Mouse (Mus musculus) heart, adult 2 months (tissue): ENCODE data around the gene Tubb2a.

ENCODE experiments used
- CTCF ChIP-seq: fragments of 200-600 bp; IDR thresholded peaks from 2 replicates; pipeline ENCODE4 v1.8.1; 2022; ENCODE audit warnings: antibody characterized with exemption, mild to moderate bottlenecking, moderate library complexity
- EP300 ChIP-seq: fragments of 200-500 bp; IDR thresholded peaks from 2 replicates; pipeline ENCODE4 v1.6.1; 2011; ENCODE audit warnings: low read depth, low read length, control low read depth; ENCODE audit not compliant: insufficient read depth
- POLR2A ChIP-seq: fragments of 200-500 bp; IDR thresholded peaks from 2 replicates; pipeline ENCODE4 v1.6.1; 2011; ENCODE audit warnings: mild to moderate bottlenecking, low read depth, low read length, control low read depth; ENCODE audit not compliant: insufficient read depth

DNA sequence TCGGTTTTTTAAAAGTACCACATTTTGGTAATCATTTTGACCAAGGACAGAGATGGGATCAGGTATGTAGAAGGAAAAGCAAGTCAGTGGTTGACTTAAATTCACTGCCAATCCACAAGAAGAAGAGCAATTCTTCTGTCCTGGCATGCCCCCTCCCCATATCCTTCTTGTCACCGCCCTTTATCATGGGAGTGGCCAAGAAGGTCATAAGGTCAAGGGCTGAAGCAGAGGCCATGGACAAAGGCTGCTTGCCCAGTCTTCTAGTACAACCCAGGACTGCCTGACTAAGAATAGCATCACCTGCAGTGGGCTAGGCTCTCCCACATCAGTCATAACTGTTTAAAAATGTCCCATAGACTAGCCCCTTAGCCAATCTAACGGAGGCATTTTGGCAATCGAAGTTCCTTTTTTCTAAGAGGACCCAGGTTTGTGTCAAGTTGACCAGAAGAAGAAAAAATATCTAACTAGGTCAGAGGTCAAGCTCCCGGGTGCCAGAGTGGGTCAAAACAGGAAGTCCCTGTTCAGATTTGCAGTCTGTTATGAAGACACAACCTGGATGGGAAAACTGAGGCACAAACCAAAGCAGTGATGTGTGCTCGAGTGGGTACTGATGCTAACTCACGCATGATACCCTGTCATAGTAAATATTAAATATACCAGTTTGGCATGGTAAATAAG is 34.0 kb downstream of the Tubb2a start:
- no peak for TF ChIP-seq CTCF
- no peak for TF ChIP-seq POLR2A
- no peak for TF ChIP-seq EP300
